Mouse (Mus musculus) spleen, postnatal 4 days (tissue): Measurements from ENCODE around the gene Atp6v0a2.

Source experiments
- DNase-seq, 2 experiments: peaks; one replicate each; pipeline ENCODE4 v3.0.0; 2022; ENCODE audit warnings: low spot score in 2 of 2

Atp6v0a2 gene

GRCm38 (mm10) chr5:124636694-124637093 is 8.3 kb downstream of the Atp6v0a2 start:
- DNase-seq = no peak

DNA sequence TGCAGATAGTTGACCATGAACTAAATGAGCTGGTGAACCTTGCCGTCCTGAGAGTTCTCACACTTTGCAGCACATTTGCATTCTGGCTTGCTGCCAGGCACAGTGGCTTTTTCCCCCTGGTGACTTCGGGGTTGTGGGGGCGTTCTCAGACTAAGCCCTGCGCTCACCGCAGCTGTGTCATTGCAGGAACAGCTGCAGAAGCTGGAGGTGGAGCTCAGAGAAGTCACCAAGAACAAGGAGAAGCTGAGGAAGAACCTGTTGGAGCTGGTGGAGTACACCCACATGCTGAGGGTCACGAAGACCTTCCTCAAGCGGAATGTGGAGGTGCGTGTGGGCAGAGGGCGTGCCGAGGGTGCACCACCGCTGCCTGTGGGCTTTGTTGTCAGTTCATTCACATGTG is 8.9 kb downstream of the Atp6v0a2 start:
- DNase-seq = no peak

DNA sequence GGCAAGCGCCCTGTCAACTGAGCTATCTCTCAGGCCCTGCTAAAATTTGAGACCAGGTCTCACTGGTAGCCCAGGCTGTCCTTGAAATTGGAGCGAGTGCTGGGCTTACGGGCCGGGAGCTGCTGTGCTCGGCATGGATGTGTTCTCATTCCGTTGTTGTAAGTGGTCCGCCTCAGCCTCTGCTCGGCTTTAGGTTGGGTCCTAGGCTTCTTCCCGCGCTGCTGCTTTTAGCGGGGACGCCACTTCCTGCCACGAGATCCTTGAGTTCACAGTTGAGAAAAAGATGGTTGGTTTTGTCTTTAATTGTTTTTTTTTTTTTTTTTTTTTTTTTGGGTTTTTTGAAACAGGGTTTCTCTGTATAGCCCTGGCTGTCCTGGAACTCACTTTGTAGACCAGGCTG is 9.5 kb downstream of the Atp6v0a2 start:
- DNase-seq = no peak

GRCm38 (mm10) chr5:124713741-124714140 is 85.4 kb downstream of the Atp6v0a2 start:
- no peak for DNase-seq

GRCm38 (mm10) chr5:124715135-124715534 is 86.8 kb downstream of the Atp6v0a2 start:
- no peak for DNase-seq

GRCm38 (mm10) chr5:124717969-124718368 is 89.6 kb downstream of the Atp6v0a2 start:
- no peak for DNase-seq

GRCm38 (mm10) chr5:124718396-124718795 is 90.0 kb downstream of the Atp6v0a2 start:
- no peak for DNase-seq

DNA sequence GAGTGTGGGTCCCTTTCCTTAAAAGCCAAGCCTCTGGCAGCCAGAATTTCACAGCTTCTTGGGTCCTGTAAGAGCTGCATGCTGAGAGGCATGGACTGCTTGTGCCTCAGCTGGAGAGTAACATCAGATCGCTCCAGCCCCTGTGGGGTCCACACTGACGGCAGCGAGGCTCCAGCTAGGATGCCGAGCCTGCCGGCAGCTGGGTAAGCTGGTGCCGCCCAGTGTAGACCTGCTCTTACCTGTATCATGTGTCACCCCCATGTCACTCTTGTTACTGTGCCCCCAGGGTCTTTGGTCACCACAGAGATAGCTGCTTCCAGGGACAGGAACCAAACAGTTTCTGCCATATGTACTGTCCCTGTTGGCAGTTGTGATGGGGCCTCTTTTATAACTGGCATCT is 94.7 kb downstream of the Atp6v0a2 start:
- no peak for DNase-seq

- DNase-seq = no peak
These were observed 96.6 kb downstream of the Atp6v0a2 start, which contains the start of gene Dnah10 for GRCm38 (mm10) chr5:124724997-124725396. Gene Dnah10 (plus strand): TSS chr5:124725085.

- no peak for DNase-seq
These were observed 101.4 kb downstream of the Atp6v0a2 start for GRCm38 (mm10) chr5:124729662-124730206.

DNA sequence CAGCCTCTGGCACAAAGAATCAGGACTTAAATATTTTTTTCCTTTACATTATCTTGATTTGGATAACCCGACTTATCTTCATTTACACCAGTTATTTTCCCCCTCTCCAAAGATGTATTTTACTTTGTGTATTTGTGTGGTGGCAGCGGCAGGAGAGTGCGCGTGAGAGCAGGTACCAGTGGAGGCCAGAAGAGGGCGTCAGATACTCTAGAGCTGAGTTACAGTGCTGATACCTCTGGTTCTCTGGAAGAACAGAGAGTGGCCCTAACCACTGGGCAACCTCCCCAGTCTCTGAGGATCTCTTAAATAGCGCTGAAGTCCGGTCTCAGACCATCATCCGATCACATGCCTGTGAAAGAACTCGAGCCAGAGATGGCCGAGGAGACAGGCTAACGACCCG is 105.6 kb downstream of the Atp6v0a2 start:
- no peak for DNase-seq

- no peak for DNase-seq
These were observed 113.7 kb downstream of the Atp6v0a2 start for GRCm38 (mm10) chr5:124741898-124742599.

- no peak for DNase-seq
These were observed 115.5 kb downstream of the Atp6v0a2 start for GRCm38 (mm10) chr5:124743841-124744240.

DNA sequence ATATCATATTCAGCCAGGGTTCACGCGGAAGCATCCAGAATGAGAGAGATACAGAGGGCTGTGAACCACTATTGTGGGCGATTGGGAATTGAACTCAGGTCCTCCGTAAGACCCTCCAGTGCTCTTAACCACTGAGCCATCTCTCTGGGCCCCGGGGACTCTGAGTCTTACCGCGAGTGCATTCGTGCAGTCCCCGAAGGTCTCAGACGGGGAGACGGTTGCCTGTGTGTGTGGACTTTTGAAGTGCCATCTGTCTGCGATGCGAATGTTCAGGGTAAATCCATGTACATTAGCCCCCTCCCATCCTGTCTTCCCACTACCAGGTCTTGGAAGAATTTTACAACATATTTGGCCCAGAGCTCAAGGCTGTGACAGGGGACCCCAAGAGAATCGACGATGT is 117.8 kb downstream of the Atp6v0a2 start:
- no peak for DNase-seq

DNA sequence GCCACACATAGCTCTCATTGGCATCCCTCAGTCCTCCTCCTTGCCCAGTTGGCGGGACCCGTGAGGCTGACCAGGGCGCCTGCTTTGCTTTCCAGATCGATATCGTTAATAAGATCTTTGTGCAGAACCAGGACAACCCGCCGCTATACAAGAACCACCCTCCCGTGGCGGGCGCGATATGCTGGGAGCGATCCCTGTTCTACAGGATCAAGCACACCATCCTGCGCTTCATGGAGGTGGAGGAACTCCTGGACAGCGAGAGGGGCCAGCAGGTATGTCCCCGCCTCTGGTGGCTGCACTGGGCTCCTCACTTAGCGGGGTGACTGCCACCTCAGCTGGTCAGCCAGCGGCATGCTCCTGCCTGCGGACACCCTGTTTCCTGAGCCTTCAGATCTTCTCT is 119.9 kb downstream of the Atp6v0a2 start:
- DNase-seq = no peak

DNA sequence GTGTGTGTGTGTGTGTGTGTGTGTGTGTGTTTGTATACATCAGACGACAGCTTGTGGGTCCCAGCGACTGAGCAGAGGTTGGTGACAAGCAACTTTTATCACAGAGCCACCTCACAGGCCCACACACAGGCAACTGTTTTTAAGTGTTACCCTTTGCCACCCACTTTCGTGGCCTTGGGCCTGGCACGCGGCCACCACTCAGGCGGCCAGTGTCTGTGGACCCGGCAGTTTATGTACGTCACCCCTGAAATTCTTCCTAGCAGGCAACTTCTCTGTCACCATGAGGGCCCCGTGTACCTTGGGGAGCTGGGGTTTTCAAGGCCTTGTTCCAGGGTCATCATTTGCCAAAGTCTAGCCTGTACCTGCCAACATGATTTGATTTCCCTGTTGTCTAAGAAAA is 123.3 kb downstream of the Atp6v0a2 start:
- no peak for DNase-seq

DNA sequence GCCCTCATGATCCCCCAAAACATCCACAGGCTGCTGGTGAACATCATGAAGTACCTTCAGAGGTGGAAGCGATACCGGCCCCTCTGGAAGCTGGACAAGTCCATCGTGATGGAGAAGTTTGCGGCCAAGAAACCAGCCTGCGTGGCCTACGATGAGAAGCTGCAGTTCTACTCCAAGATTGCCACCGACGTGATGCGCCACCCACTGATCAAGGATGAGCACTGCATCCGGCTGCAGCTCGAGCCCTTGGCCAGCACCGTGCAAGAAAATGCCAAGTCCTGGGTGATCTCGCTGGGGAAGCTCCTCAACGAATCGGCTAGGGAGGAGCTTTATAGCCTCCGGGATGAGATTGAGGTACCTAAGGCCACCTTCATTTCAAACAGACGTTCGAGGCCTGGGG is 132.6 kb downstream of the Atp6v0a2 start:
- no peak for DNase-seq

DNA sequence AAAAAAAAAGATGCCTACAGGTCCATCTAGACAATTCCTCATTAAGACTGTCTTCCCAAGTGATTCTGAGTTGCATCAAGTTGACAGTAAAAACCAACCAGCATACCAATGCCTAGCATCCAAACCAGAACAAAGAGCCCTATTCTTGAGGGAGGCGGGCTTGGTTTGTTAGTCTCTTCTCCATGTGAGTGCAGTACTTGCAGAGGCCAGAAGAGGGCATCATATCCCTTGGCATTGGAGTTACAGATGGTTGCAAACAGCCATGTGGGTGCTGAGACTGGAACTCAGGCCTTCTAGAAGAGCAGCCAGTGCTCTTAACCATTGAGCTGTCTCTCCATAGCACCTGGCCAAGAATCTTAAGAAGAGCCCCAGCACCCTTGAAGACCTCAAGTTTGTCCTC is 133.4 kb downstream of the Atp6v0a2 start:
- DNase-seq = no peak
